Mouse (Mus musculus) limb, embryonic 14.5 days (tissue): ENCODE results near the gene Dab1. TPM values are rescaled to one million over a fixed set of nuclear protein-coding genes. Genes with fewer than 3 reads are reported as not detected.

ENCODE experiments used
- ATAC-seq: fragments of 200-750 bp; cut with Nextera tagmentation; 2 replicates; pipeline ENCODE4 v1.8.0; 2017; ENCODE audit warnings: low read depth, moderate number of reproducible peaks, moderate TSS enrichment; ENCODE audit not compliant: low FRiP score
- DNase-seq: peaks from one replicate; pipeline ENCODE4 v3.0.0-alpha.2; 2015; ENCODE audit warnings: low spot score
- H3K27ac ChIP-seq: fragments of 300-500 bp; sonication (generic); replicated peaks from 2 replicates; pipeline ENCODE4 v1.5.1; 2014; ENCODE audit warnings: low read depth, mild to moderate bottlenecking, low read length, moderate library complexity, mixed read lengths
- H3K27me3 ChIP-seq: fragments of 300-500 bp; sonication (generic); 2 replicates; pipeline ENCODE4 v1.6.1; 2014; ENCODE audit warnings: low read length, mixed read lengths; ENCODE audit not compliant: control insufficient read depth, insufficient read depth
- H3K36me3 ChIP-seq: fragments of 300-500 bp; sonication (generic); 2 replicates; pipeline ENCODE4 v1.6.1; 2014; ENCODE audit warnings: mild to moderate bottlenecking, low read length, moderate library complexity, mixed read lengths; ENCODE audit not compliant: control insufficient read depth, insufficient read depth
- H3K4me1 ChIP-seq: fragments of 300-500 bp; sonication (generic); 2 replicates; pipeline ENCODE4 v1.6.1; 2014; ENCODE audit warnings: antibody characterized with exemption, low read length, mixed read lengths; ENCODE audit not compliant: control insufficient read depth, insufficient read depth
- H3K4me2 ChIP-seq: fragments of 300-500 bp; sonication (generic); replicated peaks from 2 replicates; pipeline ENCODE4 v1.6.1; 2014; ENCODE audit warnings: low read depth, mild to moderate bottlenecking, low read length, moderate library complexity; ENCODE audit not compliant: severe bottlenecking
- H3K4me3 ChIP-seq: fragments of 300-500 bp; sonication (generic); replicated peaks from 2 replicates; pipeline ENCODE4 v1.5.1; 2014; ENCODE audit warnings: low read length
- H3K9ac ChIP-seq: fragments of 300-500 bp; sonication (generic); 2 replicates; pipeline ENCODE4 v1.6.1; 2014; ENCODE audit warnings: mild to moderate bottlenecking, low read depth, low read length, moderate library complexity; ENCODE audit not compliant: severe bottlenecking
- H3K9me3 ChIP-seq: fragments of 300-500 bp; sonication (generic); 2 replicates; pipeline ENCODE4 v1.6.1; 2016; ENCODE audit warnings: low read length; ENCODE audit not compliant: control insufficient read depth
- POLR2A ChIP-seq: fragments of 200-500 bp; IDR thresholded peaks from 2 replicates; pipeline ENCODE4 v1.8.0; 2012; ENCODE audit warnings: inconsistent platforms, mild to moderate bottlenecking, moderate library complexity, borderline replicate concordance; ENCODE audit not compliant: insufficient read depth, insufficient read length; ENCODE audit errors: extremely low read depth
- WGBS: fragments of 180-500 bp; shearing (Covaris S2); extraction: QIAGEN DNeasy Blood & Tissue Kit; methylation state at CpG from one replicate; pipeline ENCODE4 v1.1.7; 2014; 5-methylcytosine and 5-hydroxymethylcytosine counted together
- polyA plus RNA-seq, 2 experiments: library from polyadenylated mRNA; depleted of rRNA in 1 of 2; stranded (reverse) in 1 of 2; unstranded in 1 of 2; fragments of >200 nt; fragmentation: Nextera tagmentation in 1 of 2; extraction: Ambion mirVana in 1 of 2; gene quantifications; 2 replicates each; pipeline versions ENCODE4 v1.2.1 to v1.2.3; 2012 to 2014

Gene Dab1
- polyA plus RNA-seq, 2 experiments: 5.5 to 12.1 TPM

- H3K9ac ChIP-seq: no peak overlapping the region
- ATAC-seq: no peak
- no peaks in the 10 kb centered on the region for H3K36me3 ChIP-seq
- TF ChIP-seq POLR2A: no peak
- no peak overlapping the region for H3K27ac ChIP-seq
- no peak overlapping the region for H3K4me3 ChIP-seq
- no peaks in the 10 kb centered on the region for H3K27me3 ChIP-seq
- 87% methylated on average over 4 of the region's 4 CpGs for WGBS
- H3K4me1 ChIP-seq: no peaks in the 10 kb centered on the region
- H3K4me2 ChIP-seq: no peak overlapping the region
- DNase-seq: no peak
- no peaks in the 10 kb centered on the region for H3K9me3 ChIP-seq
Measured at GRCm38 (mm10) chr4:104637016-104637415, 1017.9 kb downstream of the Dab1 start.

GRCm38 (mm10) chr4:104640617-104641016, 1021.5 kb downstream of the Dab1 start:
- no peak overlapping the region for H3K9ac ChIP-seq
- no peak overlapping the region for H3K27ac ChIP-seq
- DNase-seq: no peak
- WGBS: 88% methylated on average over 5 of the region's 5 CpGs
- TF ChIP-seq POLR2A: no peak
- H3K4me3 ChIP-seq: no peak overlapping the region
- no peaks in the 10 kb centered on the region for H3K27me3 ChIP-seq
- no peaks in the 10 kb centered on the region for H3K36me3 ChIP-seq
- H3K9me3 ChIP-seq: no peaks in the 10 kb centered on the region
- H3K4me2 ChIP-seq: no peak overlapping the region
- ATAC-seq: no peak
- peaks cover 3% of the 10 kb centered on the region; the same call in 1 of the 2 replicates for H3K4me1 ChIP-seq

- no peak overlapping the region for H3K27ac ChIP-seq
- 92% methylated on average over 8 of the region's 8 CpGs for WGBS
Measured at GRCm38 (mm10) chr4:104642761-104643469, 1023.8 kb downstream of the Dab1 start.

GRCm38 (mm10) chr4:104643534-104644356, 1024.6 kb downstream of the Dab1 start:
- WGBS: 40% methylated on average over 6 of the region's 6 CpGs
- Histone ChIP-seq H3K4me2 (no peak overlapping the region), H3K4me3 (no peak overlapping the region), H3K4me1 (peaks cover 3% of the 10 kb centered on the region; the same call in 1 of the 2 replicates), H3K9me3 (no peaks in the 10 kb centered on the region), H3K9ac (no peak overlapping the region), H3K36me3 (no peaks in the 10 kb centered on the region), H3K27ac (no peak overlapping the region), H3K27me3 (no peaks in the 10 kb centered on the region)
- no peak for TF ChIP-seq POLR2A
- DNase-seq (no peak), ATAC-seq (no peak)

More at GRCm38 (mm10) chr4:104642761-104643469, 1023.8 kb downstream of the Dab1 start:
- no peak for ATAC-seq
- H3K9me3 ChIP-seq: no peaks in the 10 kb centered on the region
- H3K4me3 ChIP-seq: no peak overlapping the region
- H3K36me3 ChIP-seq: no peaks in the 10 kb centered on the region
- H3K27me3 ChIP-seq: no peaks in the 10 kb centered on the region
- H3K4me2 ChIP-seq: no peak overlapping the region
- peaks cover 3% of the 10 kb centered on the region; the same call in 1 of the 2 replicates for H3K4me1 ChIP-seq
- no peak overlapping the region for H3K9ac ChIP-seq
- TF ChIP-seq POLR2A: no peak
- no peak for DNase-seq

GRCm38 (mm10) chr4:104644357-104644630, 1025.1 kb downstream of the Dab1 start:
- no peak overlapping the region for H3K27ac ChIP-seq
- H3K27me3 ChIP-seq: no peaks in the 10 kb centered on the region
- 48% methylated on average over 3 of the region's 3 CpGs for WGBS
- H3K9me3 ChIP-seq: no peaks in the 10 kb centered on the region
- no peak overlapping the region for H3K4me3 ChIP-seq
- H3K9ac ChIP-seq: no peak overlapping the region
- no peak for ATAC-seq
- TF ChIP-seq POLR2A: no peak
- H3K4me1 ChIP-seq: peaks cover 3% of the 10 kb centered on the region; the same call in 1 of the 2 replicates
- no peak for DNase-seq
- H3K36me3 ChIP-seq: no peaks in the 10 kb centered on the region
- H3K4me2 ChIP-seq: no peak overlapping the region
